Mouse (Mus musculus) urinary bladder, postnatal 36 days (tissue): ENCODE results near the gene Acp4.
"Not testable (repeated sequence)": the region's sequence is repeated elsewhere in the genome, so short reads cannot be mapped to it uniquely, and the experiment has no call there.

Experiments
- DNase-seq, 2 experiments: peaks; one replicate each; pipeline ENCODE4 v3.0.0; 2022; ENCODE audit warnings: low spot score in 2 of 2, mixed read lengths in 1 of 2

Gene Acp4

DNA sequence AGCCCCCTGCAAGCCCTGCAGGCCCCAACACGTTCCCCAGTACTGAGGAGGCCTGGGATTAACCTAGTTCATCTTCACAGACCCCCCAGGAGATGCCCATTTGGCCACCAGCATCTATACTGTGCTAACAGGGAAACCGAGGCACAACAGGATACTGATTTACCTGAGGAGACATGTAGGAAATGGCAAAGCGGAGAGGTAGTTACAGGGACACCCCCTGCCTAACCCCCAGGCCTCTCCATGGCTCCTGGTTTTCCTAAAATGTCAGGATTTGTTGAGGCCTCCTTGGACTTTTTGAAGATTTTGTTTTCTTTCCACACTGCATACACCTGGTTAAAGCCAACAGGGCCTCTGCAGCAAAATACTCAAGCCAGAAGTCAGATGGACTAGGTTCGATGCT lies at the start of gene Acp4:
TSS of gene Acp4 (minus strand) at position 101 of the 400 bp plus-strand sequence.
- no peak for DNase-seq

- no peak for DNase-seq
These were observed 49.5 kb upstream of the Acp4 start, which contains the start of gene Clec11a for GRCm38 (mm10) chr7:44306516-44307240. Gene Clec11a, minus strand, starts transcription at chr7:44306902.

DNA sequence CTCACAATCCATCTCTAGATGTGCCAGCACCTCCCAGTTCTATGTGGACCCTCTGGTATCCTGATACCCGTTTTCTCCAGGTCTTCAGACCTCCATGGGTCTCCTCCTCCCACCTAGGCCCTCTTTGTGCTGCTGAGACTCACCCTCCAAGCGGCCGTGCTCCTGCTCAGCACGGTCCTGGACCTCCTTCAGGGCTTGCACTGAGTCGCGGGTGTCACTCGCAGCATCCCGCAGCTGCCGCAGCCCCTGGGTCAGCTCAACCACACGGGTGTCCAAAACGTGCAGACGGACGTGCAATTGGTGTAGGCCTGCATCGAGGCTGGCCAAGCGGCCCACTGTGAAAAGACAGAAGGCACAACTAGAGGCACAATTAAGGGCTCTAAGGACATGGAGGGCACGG lies 48.5 kb upstream of the Acp4 start:
- no peak for DNase-seq

DNA sequence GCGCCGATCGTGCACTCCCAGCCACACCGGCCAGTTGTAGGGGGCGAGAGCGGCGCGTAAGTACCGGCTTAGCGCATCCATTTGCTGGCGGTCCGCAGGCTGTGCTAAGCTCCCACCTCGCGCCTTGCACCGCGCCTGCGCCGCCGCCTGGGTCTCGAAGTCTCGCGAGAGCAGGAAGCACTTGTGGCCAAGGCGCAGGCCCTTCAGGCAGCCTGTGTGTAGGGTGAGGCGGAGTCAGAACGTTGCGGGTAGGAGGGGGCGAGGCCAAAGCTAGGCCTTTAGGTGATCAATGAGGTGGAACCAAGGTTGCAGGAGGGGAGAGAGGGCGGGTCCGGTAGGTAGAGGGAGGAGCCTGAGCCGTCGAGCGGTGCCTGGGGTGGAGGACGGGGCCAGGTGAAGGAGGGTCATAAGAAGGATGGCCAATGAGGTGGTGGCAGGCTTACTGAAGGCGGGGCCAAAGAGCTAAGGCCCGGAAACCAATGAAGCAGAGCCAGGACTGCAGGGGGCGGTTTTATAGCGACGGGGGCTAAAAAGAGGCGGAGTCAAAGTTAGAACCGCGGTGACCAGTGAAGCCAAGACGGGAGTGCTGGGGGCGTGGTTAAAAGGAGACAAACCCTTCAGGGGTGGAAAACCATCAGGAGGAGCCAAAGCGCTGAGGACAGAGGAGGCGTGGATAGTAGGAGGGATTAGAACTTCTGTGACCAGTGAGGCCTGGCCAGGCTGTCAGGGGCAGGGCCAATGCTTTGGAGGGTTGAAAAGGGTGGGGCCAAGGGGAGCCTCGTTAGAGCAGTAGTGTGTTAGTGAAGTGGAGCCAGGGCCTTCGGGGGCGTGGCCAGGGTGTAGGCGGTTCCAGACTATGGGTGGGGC lies 47.8 kb upstream of the Acp4 start:
- peak; percentile 95 to 96 for DNase-seq

GRCm38 (mm10) chr7:44304463-44304774 lies 47.2 kb upstream of the Acp4 start:
- no peak for DNase-seq

DNA sequence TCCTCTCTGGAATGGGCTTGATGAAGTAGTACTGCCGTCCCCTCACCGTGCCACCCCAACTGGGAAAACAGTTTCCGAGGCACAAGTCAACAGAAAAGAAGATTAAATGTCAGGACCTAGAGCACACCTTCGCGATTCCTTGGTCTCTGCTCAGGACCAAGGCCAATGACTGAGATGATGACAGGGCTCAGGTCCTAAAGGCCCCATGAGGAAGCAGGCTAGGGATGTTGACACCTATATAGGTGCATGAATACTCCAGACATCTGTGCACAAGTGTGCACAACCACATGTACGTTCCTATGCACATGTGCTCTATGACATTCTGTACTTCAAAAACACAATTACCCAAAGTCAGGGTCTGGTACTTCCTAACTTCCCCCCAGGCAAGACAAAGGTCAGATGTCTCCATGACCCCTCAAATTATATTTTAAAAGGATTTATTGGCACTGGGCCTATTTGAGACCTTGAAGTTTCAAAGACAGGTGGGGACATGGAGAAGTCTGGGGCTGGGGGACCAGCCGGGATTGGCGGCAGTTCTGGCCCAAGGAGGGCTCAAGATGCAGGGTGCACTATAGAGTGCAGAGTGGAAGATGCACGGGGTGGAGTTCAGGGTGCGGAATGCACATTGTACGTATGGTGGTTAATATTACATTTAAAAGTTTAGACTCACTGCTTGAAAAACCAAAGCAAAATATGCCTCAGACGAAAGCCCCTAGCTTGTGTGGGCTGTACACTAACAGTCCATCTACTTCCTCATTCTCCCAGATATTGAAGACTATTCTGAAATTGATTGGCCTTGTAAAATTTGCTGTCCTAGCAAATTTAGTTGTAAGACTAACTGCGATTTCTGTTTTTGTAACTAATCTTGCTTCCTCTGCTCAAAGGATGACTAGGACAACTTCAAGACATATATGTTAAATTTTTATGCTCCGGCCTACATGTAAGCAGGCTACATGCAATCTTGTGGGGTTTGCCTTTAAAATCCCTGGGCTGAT lies 46.5 kb upstream of the Acp4 start:
- no peak for DNase-seq

GRCm38 (mm10) chr7:44297501-44297900 lies 40.3 kb upstream of the Acp4 start:
- DNase-seq: not testable (repeated sequence)

DNA sequence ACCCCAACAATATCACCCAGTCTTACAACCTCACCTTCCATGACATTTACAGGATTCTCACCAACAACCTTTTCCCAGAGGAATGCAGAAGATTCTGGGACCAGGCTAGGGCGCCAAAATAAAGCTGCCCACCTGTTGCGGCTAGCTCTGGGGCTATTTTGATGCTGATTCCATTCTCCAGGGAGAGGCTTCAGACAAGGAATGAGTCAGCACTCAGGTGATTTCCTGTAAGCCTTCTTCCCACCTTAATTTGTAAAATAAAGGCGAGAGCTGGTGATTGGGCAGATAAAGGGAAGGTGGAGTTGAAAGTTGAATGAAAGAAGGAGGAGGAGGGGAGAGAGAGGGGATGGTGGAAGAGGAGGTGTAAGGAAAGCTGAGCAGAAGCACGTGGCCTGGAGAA lies 34.2 kb upstream of the Acp4 start:
- DNase-seq: no peak

DNA sequence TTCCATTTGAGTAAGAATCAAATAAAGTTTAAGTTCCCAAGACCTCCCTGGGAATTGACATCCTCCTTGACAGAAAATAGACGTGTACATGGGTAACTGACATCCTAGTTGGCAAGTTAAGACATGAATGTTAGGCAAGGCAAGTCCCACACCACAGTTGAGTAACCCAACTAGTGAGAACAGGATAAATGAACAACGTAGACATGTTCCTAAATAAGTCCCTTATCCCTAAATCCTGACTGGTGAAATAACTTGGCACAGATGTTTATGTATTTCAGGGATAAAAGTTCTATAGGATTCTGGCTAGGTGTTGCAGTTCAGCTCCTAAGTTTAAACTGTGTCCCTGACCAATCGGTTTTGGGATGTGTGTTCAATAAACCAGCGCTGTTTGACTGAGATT lies 33.8 kb upstream of the Acp4 start:
- no peak for DNase-seq

- DNase-seq: no peak
These were observed 30.6 kb upstream of the Acp4 start for GRCm38 (mm10) chr7:44287760-44288159.

DNA sequence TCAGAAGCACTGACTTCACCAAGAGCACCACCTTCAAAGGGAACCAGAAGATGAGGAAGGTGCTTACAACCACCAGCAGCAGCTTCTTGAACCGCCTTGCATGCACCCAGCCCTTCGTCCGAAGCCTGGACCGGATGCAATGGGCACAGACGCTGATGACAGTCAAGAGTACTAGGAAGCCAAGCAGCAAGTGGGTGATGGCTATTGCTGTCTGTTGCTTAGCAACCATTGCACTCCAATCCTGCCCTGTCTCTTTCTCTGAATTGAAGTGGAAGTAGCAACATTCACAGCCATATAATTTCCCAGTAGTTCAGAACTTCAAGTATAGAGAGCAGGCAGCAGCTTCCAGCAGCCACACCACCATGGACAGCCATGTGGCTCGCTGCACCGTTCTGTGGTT lies 24.4 kb upstream of the Acp4 start:
- DNase-seq: no peak

DNA sequence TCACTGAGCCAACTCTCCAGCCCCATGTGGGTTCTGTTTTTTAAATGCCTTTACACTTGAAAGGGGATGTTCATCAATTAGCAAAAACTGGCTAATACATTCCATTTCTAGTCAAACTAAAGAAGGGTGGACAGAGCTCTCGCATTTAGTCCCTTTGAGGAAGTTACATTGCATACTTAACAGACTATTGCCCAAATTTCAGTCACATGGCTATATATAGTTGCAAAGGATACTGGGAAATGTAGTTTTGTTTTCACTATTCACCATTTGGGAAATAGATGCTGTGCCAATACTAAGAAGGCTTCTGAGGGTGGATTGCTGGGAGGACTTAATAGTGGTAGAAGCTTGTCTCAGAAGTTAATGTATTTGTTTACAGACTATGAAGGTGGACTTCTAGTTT lies 23.8 kb upstream of the Acp4 start:
- no peak for DNase-seq

GRCm38 (mm10) chr7:44277250-44277622 lies 20.1 kb upstream of the Acp4 start:
- no peak for DNase-seq

DNA sequence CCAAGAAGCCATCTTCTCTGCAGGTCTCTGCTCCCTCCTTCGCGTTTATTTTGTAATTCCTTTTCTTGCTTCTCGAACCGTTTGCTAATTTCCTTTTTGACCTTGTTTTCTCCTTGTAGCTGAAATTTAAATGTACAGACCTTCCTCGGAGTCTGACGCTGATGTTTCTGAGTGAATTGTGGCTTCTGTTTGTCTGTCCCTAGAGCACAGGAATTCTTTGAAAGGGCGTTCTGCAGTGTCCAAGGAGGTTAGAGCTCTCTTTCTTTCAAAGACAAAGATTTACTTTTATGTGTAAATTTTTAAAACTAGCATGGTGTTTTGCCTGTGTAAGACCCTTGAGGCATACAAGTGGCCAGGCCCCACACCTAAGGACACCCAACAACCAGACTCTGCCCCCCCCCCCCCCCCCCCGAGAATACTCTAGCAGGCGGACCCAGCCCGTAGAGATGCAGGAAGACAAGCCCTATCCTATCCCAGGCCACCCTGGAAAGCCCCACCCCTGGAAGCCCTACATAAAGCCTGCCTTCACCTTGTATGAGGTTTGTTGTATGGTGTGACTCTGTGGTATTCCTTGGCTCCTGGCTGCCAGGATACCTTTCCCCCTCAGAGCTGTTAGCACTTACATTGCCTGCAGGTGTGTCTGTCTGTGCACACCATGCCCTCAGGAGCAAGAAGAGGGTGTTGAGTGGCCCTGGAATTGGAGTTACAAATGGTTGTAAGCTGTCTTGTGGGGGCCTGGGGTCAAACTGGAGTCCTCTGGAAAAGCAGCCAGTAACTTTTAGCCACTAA lies 19.5 kb upstream of the Acp4 start:
- DNase-seq: no peak

DNA sequence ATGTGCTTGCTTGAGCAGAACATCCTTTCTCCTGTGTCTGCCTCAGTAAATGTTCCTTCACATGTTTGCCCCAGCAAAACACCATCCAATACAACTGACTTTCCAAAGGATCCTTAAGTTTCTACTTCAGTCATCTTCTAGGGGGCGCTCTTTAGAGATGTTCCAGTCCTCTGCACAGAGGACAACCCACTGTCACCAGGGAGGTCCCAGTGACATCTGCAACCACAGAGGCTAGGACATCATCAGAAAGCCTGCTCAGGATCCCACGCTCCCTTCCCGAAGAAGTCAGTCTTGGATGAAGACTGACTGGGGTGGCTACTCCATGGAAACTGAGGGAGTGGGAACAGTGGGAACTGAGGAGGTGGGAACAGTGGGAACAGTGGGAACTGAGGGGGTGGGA lies 18.4 kb upstream of the Acp4 start:
- DNase-seq: no peak

- no peak for DNase-seq
These were observed 16.9 kb upstream of the Acp4 start for GRCm38 (mm10) chr7:44274096-44274495.

- no peak for DNase-seq
These were observed 16.3 kb upstream of the Acp4 start for GRCm38 (mm10) chr7:44273446-44273845.

DNA sequence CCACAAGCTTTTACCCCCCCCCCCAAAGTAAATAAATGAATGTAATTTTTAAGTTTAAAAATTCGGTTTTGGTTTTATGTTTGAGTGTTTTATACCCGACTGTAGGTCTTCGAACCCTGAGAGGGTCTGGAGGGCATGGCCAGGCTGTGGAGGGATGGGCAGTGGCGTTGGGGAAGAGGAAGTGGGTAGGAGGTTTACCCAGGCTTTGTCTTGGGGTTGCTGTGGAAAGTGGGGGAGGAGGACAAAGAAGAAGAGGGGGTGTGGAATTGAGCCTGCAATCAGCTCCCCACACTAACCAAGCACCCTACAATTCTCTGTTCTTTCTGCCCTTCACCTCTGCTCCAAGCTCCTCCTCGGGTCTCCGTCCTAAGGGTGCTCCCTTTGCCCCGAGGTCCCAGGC lies 15.4 kb upstream of the Acp4 start:
- no peak for DNase-seq

DNA sequence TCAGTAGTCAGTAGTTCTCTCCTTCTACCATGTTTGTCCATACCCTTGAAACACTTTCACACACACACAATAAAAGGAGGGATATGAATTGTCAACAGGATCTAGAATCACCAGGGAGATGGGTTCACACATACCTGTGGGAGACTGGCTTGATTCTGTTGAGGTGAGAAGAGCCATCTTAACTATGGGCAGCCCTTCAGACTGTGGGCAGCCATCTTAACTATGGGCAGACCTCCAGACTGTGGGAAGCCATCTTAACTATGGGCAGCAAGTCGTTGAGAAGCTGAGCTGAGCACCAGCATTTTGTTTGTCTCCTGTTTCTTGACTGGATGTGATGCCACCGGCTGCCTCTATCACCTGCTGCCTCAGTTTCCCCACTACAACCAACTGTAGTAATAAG lies 14.1 kb upstream of the Acp4 start:
- no peak for DNase-seq

- no peak for DNase-seq
These were observed 12.2 kb upstream of the Acp4 start for GRCm38 (mm10) chr7:44269397-44269796.

DNA sequence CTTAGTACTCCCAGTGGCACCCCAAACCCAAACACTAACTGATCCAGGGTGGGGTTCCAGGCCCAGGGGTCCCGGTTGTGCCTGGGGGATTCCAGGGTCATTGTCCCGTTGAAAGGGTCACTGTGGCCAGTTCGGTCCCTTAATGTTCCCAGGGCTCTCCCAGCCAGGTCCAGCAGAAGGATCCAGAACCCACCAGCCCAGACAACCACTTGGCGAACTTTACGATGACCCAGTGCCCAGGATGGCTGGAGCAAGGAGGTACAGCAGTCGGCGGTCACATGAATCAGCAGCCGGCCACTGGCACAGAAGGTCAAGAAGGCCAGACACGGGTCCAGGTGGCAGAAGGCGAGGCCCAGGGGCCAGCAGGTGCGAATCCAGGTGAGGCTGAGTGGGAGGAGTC lies 10.9 kb upstream of the Acp4 start:
- DNase-seq: no peak
